Mouse (Mus musculus) myocyte (in vitro differentiated cells): ENCODE data around the gene Gm49384.

Source experiments
- CEBPB ChIP-seq: IDR thresholded peaks from 2 replicates; pipeline ENCODE4 v1.6.1; 2011; ENCODE audit warnings: mild to moderate bottlenecking, moderate library complexity; ENCODE audit not compliant: poor library complexity, insufficient read depth, severe bottlenecking
- E2F4 ChIP-seq: IDR thresholded peaks from one replicate; pipeline ENCODE4 v1.6.1; 2011; ENCODE audit warnings: mild to moderate bottlenecking, control low read depth, moderate library complexity; ENCODE audit not compliant: insufficient read depth
- MAX ChIP-seq: IDR thresholded peaks from one replicate; pipeline ENCODE4 v1.6.1; 2011; ENCODE audit warnings: low read depth, mild to moderate bottlenecking, control low read depth
- MYOD1 ChIP-seq, 3 experiments: IDR thresholded peaks; one replicate each; pipeline ENCODE4 v1.6.1; 2011; ENCODE audit warnings: control low read depth in 2 of 3, low read depth in 2 of 3, mild to moderate bottlenecking in 2 of 3, moderate library complexity in 1 of 3; ENCODE audit not compliant: insufficient read length in 2 of 3, control insufficient read depth in 1 of 3
- POLR2A ChIP-seq: IDR thresholded peaks from one replicate; pipeline ENCODE4 v1.6.1; 2011; ENCODE audit warnings: low read depth, mild to moderate bottlenecking, control low read depth, moderate library complexity; ENCODE audit not compliant: insufficient read length
- POLR2AphosphoS2 ChIP-seq: IDR thresholded peaks from one replicate; pipeline ENCODE4 v1.6.1; 2011; ENCODE audit warnings: low read depth, control low read depth; ENCODE audit not compliant: insufficient read length
- REST ChIP-seq: IDR thresholded peaks from one replicate; pipeline ENCODE4 v1.6.1; 2011; ENCODE audit warnings: mild to moderate bottlenecking, control low read depth, moderate library complexity; ENCODE audit not compliant: insufficient read depth, insufficient read length
- TCF12 ChIP-seq: IDR thresholded peaks from one replicate; pipeline ENCODE4 v1.6.1; 2011; ENCODE audit warnings: mild to moderate bottlenecking, control low read depth; ENCODE audit not compliant: poor library complexity, insufficient read depth, severe bottlenecking
- TCF3 ChIP-seq: IDR thresholded peaks from one replicate; pipeline ENCODE4 v1.6.1; 2011; ENCODE audit warnings: low read depth, control low read depth; ENCODE audit not compliant: insufficient read length
- USF1 ChIP-seq: IDR thresholded peaks from one replicate; pipeline ENCODE4 v1.6.1; 2011; ENCODE audit warnings: low read depth, mild to moderate bottlenecking, control low read depth, moderate library complexity

DNA sequence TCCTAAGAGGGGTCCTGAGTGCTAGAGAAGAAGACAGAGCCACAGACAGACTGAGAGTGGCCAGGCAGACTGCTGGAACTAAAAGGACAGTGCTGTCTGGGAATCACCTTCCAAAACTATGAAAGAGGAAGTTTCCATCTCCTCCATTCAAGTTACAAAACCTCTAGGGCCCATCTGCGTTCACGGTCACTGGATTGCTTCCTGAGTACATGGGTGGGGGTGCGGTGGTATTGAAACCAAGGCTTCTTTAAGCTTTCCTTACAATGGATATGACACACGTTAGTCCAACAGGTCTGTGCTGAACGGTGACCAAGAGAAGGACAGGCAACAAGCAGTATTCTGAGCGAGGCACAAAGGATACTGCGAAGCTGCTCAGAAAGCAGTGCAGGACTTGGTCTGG, 10.3 kb upstream of the Gm49384 start:
- TF ChIP-seq TCF3 = no peak
- TF ChIP-seq POLR2A = no peak
- no peak for TF ChIP-seq POLR2AphosphoS2
- no peak for TF ChIP-seq E2F4
- TF ChIP-seq MAX = no peak
- no peak for TF ChIP-seq REST
- TF ChIP-seq USF1 = no peak
- TF ChIP-seq MYOD1 (IDR thresholded peaks at IDR 0.05; ENCODE audit: control insufficient read depth in 1 of 3, insufficient read length in 2 of 3, low read depth in 2 of 3) = no peak
- TF ChIP-seq TCF12 = no peak
- no peak for TF ChIP-seq CEBPB
